Mouse (Mus musculus) layer of hippocampus, postnatal 10 days (tissue): ENCODE measurements around the gene Tmod2. TPM values are rescaled to one million over a fixed set of nuclear protein-coding genes. Genes with fewer than 3 reads are reported as not detected.
"Not testable (repeated sequence)": the region's sequence is repeated elsewhere in the genome, so short reads cannot be mapped to it uniquely, and the experiment has no call there.

Experiments
- DNase-seq, 2 experiments: peaks; one replicate each; pipeline ENCODE4 v3.0.0; 2021; ENCODE audit warnings: low spot score in 2 of 2
- total RNA-seq, 2 experiments: library from RNA; stranded (reverse); gene quantifications; 2 replicates each; pipeline ENCODE4 v1.2.3; 2021

Gene Tmod2
- total RNA-seq, 2 experiments from 2014 or later: 437 to 472 TPM

GRCm38 (mm10) chr9:75553719-75554118, 57.4 kb downstream of the Tmod2 start:
- no peak for DNase-seq

DNA sequence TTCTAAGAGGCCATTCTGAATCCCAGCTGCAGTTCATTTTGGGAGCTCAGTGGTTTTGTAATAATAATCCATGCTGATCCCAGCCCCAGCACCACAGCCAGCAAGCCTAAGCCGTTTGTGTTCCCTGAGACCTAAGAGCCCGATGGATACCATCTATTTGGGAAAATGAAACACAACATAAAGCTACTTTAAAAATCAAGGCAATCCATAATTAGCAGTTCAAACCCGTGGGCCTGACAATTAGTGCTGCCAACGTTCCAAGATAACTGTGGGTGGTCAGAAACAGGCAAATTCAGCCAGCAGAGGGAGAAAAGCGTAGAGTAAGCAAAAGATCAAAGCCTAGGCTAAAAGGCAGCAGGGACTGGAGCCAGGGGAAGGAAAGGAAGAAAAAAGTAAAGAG, 59.8 kb downstream of the Tmod2 start:
- no peak for DNase-seq

DNA sequence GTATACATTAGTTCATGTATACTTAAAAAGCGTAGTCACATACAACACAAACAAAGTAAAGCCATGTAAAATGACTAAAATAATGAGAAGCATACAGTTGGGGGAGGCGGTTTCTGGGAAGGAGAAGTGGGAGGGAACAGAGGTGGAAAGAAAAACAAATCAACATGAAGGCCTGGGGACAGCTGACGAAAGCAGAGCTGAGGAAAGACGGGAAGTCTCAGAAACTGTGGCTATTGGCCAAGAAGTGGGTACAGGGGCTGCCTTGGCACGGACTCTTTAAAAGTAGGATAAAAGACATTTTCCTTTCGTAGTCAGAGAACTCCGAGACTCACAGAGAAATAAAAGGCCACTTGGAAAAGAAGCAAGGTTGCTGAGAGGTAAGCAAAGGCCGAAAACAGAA, 62.1 kb downstream of the Tmod2 start:
- no peak for DNase-seq

- DNase-seq: no peak
Observed at GRCm38 (mm10) chr9:75546885-75547553, 64.1 kb downstream of the Tmod2 start.

DNA sequence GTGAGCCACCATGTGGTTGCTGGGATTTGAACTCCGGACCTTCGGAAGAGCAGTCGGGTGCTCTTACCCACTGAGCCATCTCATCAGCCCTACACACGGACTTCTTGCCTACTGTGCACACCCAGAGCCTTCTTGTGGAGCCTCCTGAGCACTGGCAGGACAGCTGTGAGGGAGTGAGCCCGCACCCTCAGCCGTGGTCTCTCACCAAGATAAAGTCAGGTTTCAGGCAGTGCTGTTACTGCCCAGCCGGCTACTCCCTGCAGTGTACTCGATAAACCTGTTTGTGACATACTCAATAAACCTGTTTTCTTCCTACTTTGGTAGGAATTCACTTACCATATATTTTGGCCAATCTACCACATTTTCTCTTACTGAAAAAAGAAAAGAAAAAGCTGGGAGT, 65.6 kb downstream of the Tmod2 start:
- no peak for DNase-seq

DNA sequence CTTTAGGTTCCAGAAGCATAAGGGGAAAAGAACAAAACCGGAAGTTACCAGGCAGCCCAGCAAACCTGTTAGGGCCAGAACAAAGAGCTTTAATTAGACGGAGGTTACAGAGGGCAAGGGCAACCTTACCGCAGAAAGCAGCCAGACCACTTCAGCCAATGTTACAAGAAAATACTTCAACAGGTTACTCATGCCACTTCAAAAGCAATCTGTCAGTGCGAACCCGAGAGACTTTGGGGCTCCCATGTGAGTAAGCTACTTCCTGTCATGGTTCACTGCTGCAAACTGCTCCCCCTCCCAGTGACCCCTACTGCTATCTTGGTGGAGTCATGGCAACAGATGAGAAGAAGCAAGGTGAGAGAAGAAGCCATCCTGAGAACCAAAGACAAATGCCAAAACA, 69.6 kb downstream of the Tmod2 start:
- no peak for DNase-seq

DNA sequence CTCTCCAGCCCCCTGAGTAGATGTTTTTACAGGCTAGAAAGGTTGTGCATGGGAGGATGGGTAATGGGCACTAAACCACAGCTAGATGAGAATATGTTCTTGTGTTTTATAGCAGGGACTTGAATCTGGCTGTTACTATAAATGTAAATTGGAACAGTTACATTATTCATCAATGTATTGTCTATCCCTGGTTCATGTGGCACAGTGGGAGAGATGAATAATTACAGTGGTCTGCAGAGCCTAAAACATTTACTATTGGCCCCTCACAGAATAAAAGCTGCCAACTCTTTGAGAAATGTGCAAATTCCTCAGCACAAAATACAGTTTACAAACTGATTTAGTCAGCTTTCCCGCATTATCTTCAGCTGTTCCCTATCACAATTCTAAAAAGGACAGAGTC, 74.7 kb downstream of the Tmod2 start:
- DNase-seq: no peak

GRCm38 (mm10) chr9:75534431-75534962, 76.6 kb downstream of the Tmod2 start:
- no peak for DNase-seq

DNA sequence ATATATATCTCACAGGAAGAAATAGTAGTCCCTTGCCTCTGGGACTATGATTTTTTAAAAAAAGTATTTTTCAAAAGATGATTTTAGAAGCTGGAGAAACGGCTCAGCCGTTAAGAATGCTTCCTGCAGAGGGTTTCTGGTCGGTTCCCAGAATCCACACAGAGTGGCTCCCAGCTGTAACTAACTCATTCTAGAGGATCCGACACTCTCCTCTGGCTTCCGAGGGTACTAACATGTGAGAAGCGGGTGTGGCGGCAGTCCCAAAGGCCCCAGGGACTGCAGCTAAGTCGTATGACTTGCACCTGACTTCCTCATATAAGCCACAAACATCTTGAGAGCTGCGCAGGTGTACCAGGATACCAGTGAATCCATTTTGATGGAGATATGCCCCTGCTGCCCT, 78.1 kb downstream of the Tmod2 start:
- DNase-seq: not testable (repeated sequence)

- no peak for DNase-seq
Observed at GRCm38 (mm10) chr9:75532461-75532860, 78.7 kb downstream of the Tmod2 start.

DNA sequence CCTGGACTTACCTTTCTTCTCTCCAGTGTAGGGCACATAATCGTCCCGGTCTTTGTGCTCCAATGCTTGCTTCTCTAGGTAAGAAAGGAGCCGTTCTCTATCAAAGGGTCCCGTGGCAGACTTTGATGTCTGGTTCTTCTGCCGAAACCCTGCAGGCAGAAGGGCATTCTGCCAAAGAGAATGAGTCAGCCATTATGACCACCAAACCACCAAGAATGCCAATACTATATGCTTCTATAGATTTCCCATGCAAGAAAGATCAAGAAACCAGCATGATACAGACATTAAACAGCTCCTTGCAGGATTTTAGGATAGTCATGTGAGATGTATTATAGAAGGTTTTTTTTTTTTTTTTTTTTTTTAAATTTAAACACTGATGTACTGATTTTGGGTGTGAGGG, 81.8 kb downstream of the Tmod2 start:
- no peak for DNase-seq

DNA sequence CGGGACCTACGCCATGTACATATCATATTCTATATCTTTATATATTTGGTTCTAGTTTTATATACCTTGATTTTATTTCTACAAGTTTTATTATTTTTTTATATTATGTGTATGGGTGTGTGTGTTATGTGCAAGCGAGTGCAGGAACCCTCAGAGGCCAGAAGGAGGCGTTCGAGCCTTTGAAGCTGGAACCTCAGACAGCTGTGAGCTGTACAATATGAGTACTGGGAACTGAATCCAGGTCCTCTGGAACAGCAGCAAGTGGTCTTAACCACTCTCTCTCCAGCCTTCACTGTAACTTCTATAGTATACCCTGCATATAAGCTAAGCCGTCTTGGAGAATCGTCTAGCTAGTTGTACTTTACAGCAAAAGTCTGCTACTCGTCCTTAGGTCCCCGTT, 83.0 kb downstream of the Tmod2 start:
- DNase-seq: no peak

- DNase-seq: peak in 1 of 2 experiments; percentile 21
Observed at GRCm38 (mm10) chr9:75527368-75528059, 83.6 kb downstream of the Tmod2 start.

- DNase-seq: no peak
Observed at GRCm38 (mm10) chr9:75523646-75524045, 87.5 kb downstream of the Tmod2 start.

- DNase-seq: no peak
Observed at GRCm38 (mm10) chr9:75522217-75522616, 88.9 kb downstream of the Tmod2 start.

DNA sequence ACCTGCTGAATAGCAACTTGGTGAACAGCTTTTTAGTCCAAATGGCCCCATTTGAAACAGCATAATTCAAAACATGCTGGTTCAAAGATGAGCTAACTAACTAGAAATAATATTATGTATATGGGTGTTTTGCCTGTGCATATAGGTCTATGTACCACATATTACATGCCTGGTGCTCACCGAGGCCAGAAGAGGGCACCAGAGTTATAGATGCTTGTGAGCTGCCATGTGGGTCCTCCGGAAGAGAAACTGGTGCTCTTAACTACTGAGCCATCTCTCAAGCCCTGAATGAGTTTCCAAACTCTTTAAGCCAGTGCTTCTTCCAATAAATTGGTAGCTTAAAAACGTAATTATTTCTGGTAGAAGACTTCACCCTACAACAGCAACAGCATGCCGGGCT, 89.3 kb downstream of the Tmod2 start:
- peak; percentile 27 to 56 for DNase-seq

- DNase-seq: no peak
Observed at GRCm38 (mm10) chr9:75520940-75521339, 90.2 kb downstream of the Tmod2 start.

DNA sequence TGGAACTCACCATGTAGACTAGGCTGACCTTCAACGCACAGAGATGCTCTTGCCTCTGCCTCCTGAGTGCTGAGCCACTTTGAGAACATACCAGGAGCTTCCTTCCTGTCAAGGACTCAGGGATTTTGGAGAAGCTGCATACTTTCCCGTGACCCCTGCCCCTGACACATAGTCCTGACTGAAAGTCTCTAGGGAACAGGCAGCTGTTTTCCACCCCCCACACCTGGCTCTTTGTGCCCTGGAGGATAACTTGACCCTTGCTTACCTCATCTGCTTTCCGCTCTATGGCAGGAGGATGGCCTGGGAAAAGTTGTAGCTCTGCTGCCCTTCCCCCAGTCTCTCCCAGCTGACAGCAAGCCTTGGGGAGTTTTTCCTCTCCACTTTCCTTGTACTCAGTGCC, 93.4 kb downstream of the Tmod2 start:
- DNase-seq: no peak

Other genes with a start within 250 kb of the Tmod2 start
- 10 to 100 TPM; 55.7 to 57.8 TPM for gene Mapk6, start 201.3 kb downstream of the Tmod2 start, total RNA-seq
- 10 to 100 TPM; 27.9 to 29.7 TPM for gene Leo1, start 169.8 kb downstream of the Tmod2 start, total RNA-seq
- 10 to 100 TPM; 68.7 to 70.2 TPM for gene Tmod3, start 51.7 kb downstream of the Tmod2 start, total RNA-seq
- 10 to 100 TPM; 50.3 to 53.1 TPM for gene Lysmd2, start 14.4 kb upstream of the Tmod2 start, total RNA-seq
- 100 to 1,000 TPM; 290 to 304 TPM for gene Scg3, start 72.7 kb upstream of the Tmod2 start, total RNA-seq
- gene Bmp5, start 164.0 kb upstream of the Tmod2 start, total RNA-seq: 1 to 10 TPM; 1.7 to 2.0 TPM